Mouse (Mus musculus): Measurements from ENCODE around the gene Rhbdl2.

DNA sequence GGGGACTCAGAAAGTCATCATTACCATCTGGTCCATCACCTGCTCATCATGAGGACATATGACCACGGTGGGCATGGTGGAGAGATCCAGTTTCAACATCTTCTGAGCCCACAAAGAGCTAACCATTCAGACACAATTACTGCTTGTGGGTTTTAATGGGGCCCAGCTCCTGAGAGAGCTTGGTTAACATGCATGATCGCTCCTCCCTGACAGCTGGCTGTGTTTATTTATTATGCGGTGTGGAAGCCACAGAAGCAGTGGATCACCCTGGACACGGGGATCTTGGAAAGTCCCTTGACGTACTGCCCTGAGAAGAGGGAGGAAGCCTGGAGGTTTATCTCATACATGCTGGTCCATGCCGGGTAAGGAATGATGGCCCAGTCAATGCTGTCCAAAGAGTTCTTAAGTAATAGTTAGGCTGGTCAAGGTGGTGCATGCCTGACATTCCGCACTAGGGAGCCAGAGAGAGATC lies 26.4 kb downstream of the Rhbdl2 start:
- TF ChIP-seq POLR2A (IDR thresholded peaks at IDR 0.05; ENCODE audit: extremely low read depth, insufficient read depth, low read length) (no peak), CTCF (IDR thresholded peaks at IDR 0.05; ENCODE audit: low read depth, low read length) (no peak)

Data from liver, adult 2 months (tissue).